Mouse (Mus musculus): ENCODE data around the gene Gm20918.
"Not testable (repeated sequence)": the region's sequence is repeated elsewhere in the genome, so short reads cannot be mapped to it uniquely, and the experiment has no call there.

The Gm20918 gene

GRCm38 (mm10) chrY:5043637-5044036 is at the start of gene Gm20918:
Gm20918 (plus strand) TSS chrY:5043937.
- not testable (repeated sequence) for DNase-seq

Measured in right cerebral cortex, adult 18-20 months (tissue).